Mouse (Mus musculus) neural tube, embryonic 15.5 days (tissue): ENCODE results near the gene Snx7. TPM values are rescaled to one million over a fixed set of nuclear protein-coding genes. Genes with fewer than 3 reads are reported as not detected.
A peak's percentile ranks its signal among the peaks of the same experiment; 100 is the strongest.

Experiments
- ATAC-seq: fragments of 200-750 bp; cut with Nextera tagmentation; 2 replicates; pipeline ENCODE4 v1.8.0; 2017; ENCODE audit warnings: mild to moderate bottlenecking, moderate TSS enrichment, moderate library complexity; ENCODE audit not compliant: low FRiP score
- H3K27ac ChIP-seq: fragments of 300-500 bp; sonication (generic); replicated peaks from 2 replicates; pipeline ENCODE4 v1.5.1; 2015; ENCODE audit warnings: mild to moderate bottlenecking, inconsistent platforms
- H3K27me3 ChIP-seq: fragments of 300-500 bp; sonication (generic); replicated peaks from 2 replicates; pipeline ENCODE4 v1.6.1; 2015; ENCODE audit warnings: inconsistent platforms
- H3K36me3 ChIP-seq: fragments of 300-500 bp; sonication (generic); 2 replicates; pipeline ENCODE4 v1.6.1; 2015; ENCODE audit warnings: inconsistent platforms
- H3K4me1 ChIP-seq: fragments of 300-500 bp; sonication (generic); 2 replicates; pipeline ENCODE4 v1.6.1; 2015; ENCODE audit warnings: inconsistent platforms
- H3K4me2 ChIP-seq: fragments of 300-500 bp; sonication (generic); 2 replicates; pipeline ENCODE4 v1.6.1; 2015; ENCODE audit warnings: inconsistent platforms, mild to moderate bottlenecking, moderate library complexity
- H3K4me3 ChIP-seq: fragments of 300-500 bp; sonication (generic); replicated peaks from 2 replicates; pipeline ENCODE4 v1.5.1; 2015; ENCODE audit warnings: mild to moderate bottlenecking, inconsistent platforms
- H3K9ac ChIP-seq: fragments of 300-500 bp; sonication (generic); replicated peaks from 2 replicates; pipeline ENCODE4 v1.6.1; 2015; ENCODE audit warnings: mild to moderate bottlenecking, inconsistent platforms
- H3K9me3 ChIP-seq: fragments of 300-500 bp; sonication (generic); replicated peaks from 2 replicates; pipeline ENCODE4 v1.6.1; 2016; ENCODE audit warnings: inconsistent platforms
- WGBS: fragments of 180-500 bp; shearing (Covaris S2); methylation state at CpG from one replicate; pipeline ENCODE4 v1.1.7; 2015; ENCODE audit warnings: mixed read lengths; 5-methylcytosine and 5-hydroxymethylcytosine counted together
- polyA plus RNA-seq: library from polyadenylated mRNA; unstranded; fragments of >200 nt; fragmentation: Nextera tagmentation; extraction: Ambion mirVana; gene quantifications from 2 replicates; pipeline ENCODE4 v1.2.1, GENCODE M21; 2015

The Snx7 gene
- polyA plus RNA-seq, 1 experiment from 2014 or later, result 14.2 TPM

DNA sequence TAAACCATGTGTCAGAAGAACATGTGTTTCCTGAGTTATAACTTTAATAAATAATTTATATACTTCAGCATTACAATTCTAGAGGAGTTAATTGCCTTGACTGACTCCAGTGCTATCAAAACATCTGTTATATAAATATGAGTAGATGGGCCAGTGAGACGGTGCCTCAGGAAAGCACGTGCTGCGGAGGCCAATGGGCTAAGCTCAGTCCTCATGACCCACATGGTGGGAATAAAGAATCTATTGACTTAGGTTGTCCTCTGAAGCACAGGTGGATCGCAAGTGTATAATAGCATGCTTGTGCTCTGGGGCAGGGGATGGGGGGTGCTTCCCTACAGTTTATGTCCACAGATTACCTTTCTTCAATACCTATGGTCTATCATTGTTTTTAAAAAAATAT lies 56.6 kb downstream of the Snx7 start:
- Histone ChIP-seq H3K4me1 (no peaks in the 10 kb centered on the region), H3K9me3 (no peaks in the 10 kb centered on the region), H3K4me2 (no peak overlapping the region), H3K9ac (no peak overlapping the region), H3K4me3 (no peak overlapping the region), H3K27ac (no peak overlapping the region), H3K36me3 (no peaks in the 10 kb centered on the region), H3K27me3 (no peaks in the 10 kb centered on the region)
- WGBS, result 87% methylated on average over 4 of the region's 4 CpGs
- no peak for ATAC-seq

GRCm38 (mm10) chr3:117805782-117806181 lies 63.0 kb downstream of the Snx7 start:
- Histone ChIP-seq H3K27ac (no peak overlapping the region), H3K27me3 (no peaks in the 10 kb centered on the region), H3K9ac (no peak overlapping the region), H3K9me3 (no peaks in the 10 kb centered on the region), H3K36me3 (no peaks in the 10 kb centered on the region), H3K4me2 (no peak overlapping the region), H3K4me3 (no peak overlapping the region), H3K4me1 (no peaks in the 10 kb centered on the region)
- ATAC-seq, result no peak
- 93% methylated on average over 6 of the region's 6 CpGs for WGBS

GRCm38 (mm10) chr3:117794501-117794900 lies 74.2 kb downstream of the Snx7 start:
- Histone ChIP-seq H3K27me3 (no peaks in the 10 kb centered on the region), H3K4me3 (no peak overlapping the region), H3K9me3 (no peaks in the 10 kb centered on the region), H3K4me2 (no peak overlapping the region), H3K36me3 (no peaks in the 10 kb centered on the region), H3K27ac (no peak overlapping the region), H3K9ac (no peak overlapping the region), H3K4me1 (no peaks in the 10 kb centered on the region)
- no peak for ATAC-seq

DNA sequence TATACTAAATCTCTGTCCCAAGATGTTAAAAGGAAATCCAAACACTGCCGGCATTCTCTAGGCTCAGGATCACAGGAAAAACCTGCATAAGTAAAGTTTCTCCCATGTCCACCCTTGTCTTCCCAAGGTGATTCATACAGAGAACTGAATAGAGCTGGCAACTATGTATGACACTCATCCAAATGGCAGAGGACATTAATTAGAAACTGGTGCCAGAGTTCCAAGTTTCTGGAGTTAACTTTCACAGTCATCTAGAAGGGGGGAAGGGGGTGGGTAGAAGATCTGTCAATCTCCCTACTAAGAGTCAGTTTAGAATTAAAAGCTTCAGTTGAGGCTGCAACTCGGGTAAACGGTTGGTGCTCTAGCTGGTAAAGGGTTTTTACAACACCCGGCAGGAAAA lies 76.8 kb downstream of the Snx7 start:
- no peak for ATAC-seq
- Histone ChIP-seq H3K27me3 (no peaks in the 10 kb centered on the region), H3K4me3 (no peak overlapping the region), H3K4me2 (no peak overlapping the region), H3K4me1 (peaks cover 10% of the 10 kb centered on the region; the same call in 1 of the 2 replicates), H3K27ac (no peak overlapping the region), H3K9me3 (no peaks in the 10 kb centered on the region), H3K9ac (no peak overlapping the region), H3K36me3 (no peaks in the 10 kb centered on the region)
- WGBS, result 72% methylated on average over 4 of the region's 4 CpGs

DNA sequence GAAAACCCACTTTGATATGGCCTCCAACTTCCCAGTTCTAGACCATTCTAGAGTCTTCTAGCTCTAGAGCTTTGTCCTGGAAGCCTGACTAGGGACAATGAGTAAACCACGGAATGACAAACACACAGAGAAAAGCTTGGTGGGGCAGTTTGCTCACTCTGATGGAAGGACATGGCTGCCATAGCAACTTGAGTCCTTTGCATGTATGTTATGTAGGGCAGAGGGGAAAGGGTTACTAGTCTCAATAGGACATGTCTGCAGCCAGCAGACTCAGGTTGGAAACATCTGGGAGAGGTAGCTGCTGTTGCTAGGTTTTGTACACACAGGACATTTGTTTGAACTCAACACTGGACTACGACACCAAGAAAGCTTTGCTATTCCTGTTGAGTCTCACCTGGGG lies 77.5 kb downstream of the Snx7 start:
- Histone ChIP-seq H3K36me3 (no peaks in the 10 kb centered on the region), H3K9ac (no peak overlapping the region), H3K9me3 (no peaks in the 10 kb centered on the region), H3K4me1 (peaks cover 10% of the 10 kb centered on the region; the same call in 1 of the 2 replicates), H3K27ac (no peak overlapping the region), H3K4me3 (no peak overlapping the region), H3K27me3 (no peaks in the 10 kb centered on the region), H3K4me2 (no peak overlapping the region)
- ATAC-seq, result no peak
- WGBS, result 86% methylated on average over 2 of the region's 2 CpGs

DNA sequence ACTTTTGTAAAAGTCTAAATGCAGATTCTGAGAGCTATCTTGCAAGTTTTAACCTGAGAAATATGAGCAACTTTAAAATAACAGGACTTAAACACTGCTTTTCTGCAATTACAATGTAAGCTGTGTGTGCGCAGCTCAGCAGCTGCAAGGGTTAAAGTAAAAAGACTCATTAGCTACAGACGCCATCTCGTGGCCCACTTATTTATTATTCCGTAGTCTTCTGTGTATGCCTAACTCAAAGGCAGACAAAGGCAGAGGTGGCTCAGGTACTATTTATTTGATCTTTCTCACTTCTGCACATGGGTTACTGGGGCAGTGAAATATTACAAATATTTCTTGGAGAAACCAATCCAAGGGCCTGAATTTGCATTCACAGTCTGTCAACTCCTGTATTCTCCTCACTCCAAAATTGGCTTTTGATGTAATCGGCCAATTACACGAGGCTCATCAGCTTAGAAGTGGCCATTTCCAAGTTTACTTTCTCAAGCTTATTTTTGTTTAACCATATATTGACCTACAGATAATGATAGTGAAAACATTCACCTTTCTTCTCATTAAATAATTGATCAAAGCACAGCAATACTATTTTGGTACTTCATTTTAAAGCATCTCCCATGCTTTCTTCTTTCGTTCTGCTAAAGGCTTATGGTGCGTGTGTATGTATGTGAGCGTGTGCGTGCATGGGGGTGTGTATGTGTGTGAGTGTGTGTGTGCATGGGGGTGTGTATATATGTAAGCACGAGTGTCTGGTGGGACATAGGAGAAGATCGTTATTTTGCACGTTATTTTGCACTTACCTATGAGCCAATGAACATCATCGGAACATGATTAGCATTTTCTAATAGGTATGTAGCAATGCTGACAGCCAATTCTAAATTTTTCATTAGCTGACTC lies 79.7 kb downstream of the Snx7 start:
- H3K27ac ChIP-seq, result no peak overlapping the region
- no peak overlapping the region for H3K9ac ChIP-seq
- peaks cover 10% of the 10 kb centered on the region; the same call in 1 of the 2 replicates for H3K4me1 ChIP-seq
- no peak overlapping the region for H3K4me2 ChIP-seq
- no peak overlapping the region for H3K4me3 ChIP-seq
- H3K36me3 ChIP-seq, result no peaks in the 10 kb centered on the region
- 60% methylated on average over 14 of the region's 14 CpGs for WGBS
- no peaks in the 10 kb centered on the region for H3K9me3 ChIP-seq
- no peaks in the 10 kb centered on the region for H3K27me3 ChIP-seq
- peak; percentile 89 for ATAC-seq

DNA sequence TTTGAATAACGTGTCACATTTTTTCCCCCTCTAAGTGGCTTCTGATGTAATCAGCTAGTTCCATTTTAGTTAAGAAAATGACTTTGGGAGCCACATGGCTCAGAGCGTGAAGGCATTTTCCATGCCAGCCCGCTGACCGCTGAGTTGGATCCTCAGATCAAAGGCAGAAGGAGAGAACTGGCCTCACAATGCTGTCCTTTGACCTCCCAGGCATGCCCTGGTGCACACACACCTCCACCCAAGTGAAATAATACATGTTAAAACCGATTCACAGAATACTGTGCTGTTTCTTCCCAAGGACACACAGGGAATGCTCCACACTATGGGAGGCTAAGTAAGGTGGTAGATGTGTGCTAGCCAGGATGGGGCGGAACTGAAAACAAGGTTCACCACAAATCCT lies 81.5 kb downstream of the Snx7 start:
- Histone ChIP-seq H3K36me3 (no peaks in the 10 kb centered on the region), H3K9ac (no peak overlapping the region), H3K9me3 (no peaks in the 10 kb centered on the region), H3K4me3 (no peak overlapping the region), H3K27me3 (no peaks in the 10 kb centered on the region), H3K4me1 (peaks cover 10% of the 10 kb centered on the region; the same call in 1 of the 2 replicates), H3K27ac (no peak overlapping the region), H3K4me2 (no peak overlapping the region)
- no peak for ATAC-seq
- WGBS, result 66% methylated on average over 6 of the region's 6 CpGs

- Histone ChIP-seq H3K36me3 (no peaks in the 10 kb centered on the region), H3K27ac (0 out of 2 replicates have a peak overlapping the region, but pooled peaks have one; percentile 41), H3K4me2 (no peak overlapping the region), H3K27me3 (no peaks in the 10 kb centered on the region), H3K9me3 (no peaks in the 10 kb centered on the region), H3K9ac (no peak overlapping the region), H3K4me3 (no peak overlapping the region), H3K4me1 (no peaks in the 10 kb centered on the region)
- 62% methylated on average over 5 of the region's 5 CpGs for WGBS
- ATAC-seq, result peak; percentile 50; the same call in 1 of the 2 replicates
These were observed 116.5 kb downstream of the Snx7 start for GRCm38 (mm10) chr3:117752151-117752757.

GRCm38 (mm10) chr3:117751665-117752064 lies 117.1 kb downstream of the Snx7 start:
- 45% methylated on average over 2 of the region's 2 CpGs for WGBS

DNA sequence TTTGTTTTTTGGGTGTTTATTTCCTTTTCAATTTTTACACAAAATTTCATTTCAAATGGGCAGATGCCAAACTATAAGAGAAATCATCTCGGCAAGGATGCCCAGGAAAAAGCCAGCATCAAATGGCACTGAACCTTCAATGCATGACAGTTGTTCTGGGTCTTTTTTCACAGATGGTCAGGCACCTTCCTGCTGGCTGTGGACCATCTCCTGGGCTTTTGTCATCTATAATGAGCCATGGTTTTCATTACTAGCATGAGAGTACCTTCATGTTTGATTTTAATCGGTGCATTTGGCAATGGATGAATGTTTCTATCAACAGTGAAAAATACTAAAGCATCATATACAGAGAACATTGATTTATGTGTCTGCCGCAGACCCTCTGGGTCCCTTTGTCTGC lies 119.5 kb downstream of the Snx7 start:
- Histone ChIP-seq H3K4me1 (no peaks in the 10 kb centered on the region), H3K27me3 (no peaks in the 10 kb centered on the region), H3K9me3 (no peaks in the 10 kb centered on the region), H3K36me3 (no peaks in the 10 kb centered on the region), H3K4me2 (no peak overlapping the region), H3K9ac (no peak overlapping the region), H3K4me3 (no peak overlapping the region), H3K27ac (no peak overlapping the region)
- 85% methylated on average over 3 of the region's 3 CpGs for WGBS
- no peak for ATAC-seq

More at GRCm38 (mm10) chr3:117751665-117752064, 117.1 kb downstream of the Snx7 start:
- H3K4me2 ChIP-seq, result no peak overlapping the region
- no peaks in the 10 kb centered on the region for H3K4me1 ChIP-seq
- H3K27ac ChIP-seq, result no peak overlapping the region
- no peaks in the 10 kb centered on the region for H3K36me3 ChIP-seq
- H3K4me3 ChIP-seq, result no peak overlapping the region
- no peak for ATAC-seq
- H3K9ac ChIP-seq, result no peak overlapping the region
- no peaks in the 10 kb centered on the region for H3K27me3 ChIP-seq
- no peaks in the 10 kb centered on the region for H3K9me3 ChIP-seq

- H3K4me3 ChIP-seq, result no peak overlapping the region
- H3K4me1 ChIP-seq, result no peaks in the 10 kb centered on the region
- WGBS, result 77% methylated on average over 5 of the region's 5 CpGs
- H3K27me3 ChIP-seq, result no peaks in the 10 kb centered on the region
- no peaks in the 10 kb centered on the region for H3K9me3 ChIP-seq
- H3K4me2 ChIP-seq, result no peak overlapping the region
- no peaks in the 10 kb centered on the region for H3K36me3 ChIP-seq
- ATAC-seq, result no peak
- H3K27ac ChIP-seq, result no peak overlapping the region
- no peak overlapping the region for H3K9ac ChIP-seq
These were observed 129.0 kb downstream of the Snx7 start for GRCm38 (mm10) chr3:117739760-117740159.

DNA sequence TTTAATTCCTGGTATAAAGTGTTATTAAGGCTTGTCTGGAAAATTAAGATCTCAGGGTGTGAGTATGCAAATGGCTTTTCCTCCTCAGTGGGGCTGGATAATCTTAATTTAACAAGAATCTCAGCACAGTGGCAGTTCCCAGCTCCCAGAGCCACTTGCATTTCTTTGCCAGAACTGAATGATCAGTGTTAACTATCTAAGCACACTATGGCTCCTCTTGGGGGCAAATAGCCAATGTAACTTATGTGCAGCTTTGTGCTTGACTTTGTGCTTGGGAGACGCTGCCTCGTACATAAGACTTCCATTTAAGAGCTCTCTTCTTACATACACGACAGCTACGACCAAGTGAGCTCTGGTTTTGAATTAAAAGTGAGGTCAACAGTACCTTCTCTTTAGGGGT lies 136.1 kb downstream of the Snx7 start:
- WGBS, result 38% methylated on average over 4 of the region's 4 CpGs
- Histone ChIP-seq H3K9me3 (no peaks in the 10 kb centered on the region), H3K36me3 (no peaks in the 10 kb centered on the region), H3K27me3 (no peaks in the 10 kb centered on the region), H3K4me1 (peaks cover 11% of the 10 kb centered on the region; the same call in 1 of the 2 replicates), H3K4me3 (no peak overlapping the region), H3K4me2 (no peak overlapping the region), H3K9ac (no peak overlapping the region), H3K27ac (no peak overlapping the region)
- no peak for ATAC-seq
